Mouse (Mus musculus): Measurements from ENCODE around the gene Vcpkmt. TPM values are rescaled to one million over a fixed set of nuclear protein-coding genes. Genes with fewer than 3 reads are reported as not detected.

Vcpkmt gene
- 1 to 10 TPM; 3.9 to 4.3 TPM for polyA plus RNA-seq (2017; shearing (Covaris generic))

GRCm38 (mm10) chr12:69582613-69583269, at the start of gene Vcpkmt:
Vcpkmt (minus strand) TSS chr12:69583028.

Other genes with a start within 250 kb of the Vcpkmt start
- 100 to 1,000 TPM; 115 to 126 TPM for gene Nemf, start 225.9 kb downstream of the Vcpkmt start, polyA plus RNA-seq (2017; shearing (Covaris generic))
- 100 to 1,000 TPM; 364 to 379 TPM for gene Arf6, start 210.9 kb downstream of the Vcpkmt start, polyA plus RNA-seq (2017; shearing (Covaris generic))
- 1 to 10 TPM; 5.8 to 6.5 TPM for gene Gm9887, start 210.6 kb downstream of the Vcpkmt start, polyA plus RNA-seq (2017; shearing (Covaris generic))
- 10 to 100 TPM; 19.9 to 22.7 TPM for gene Sos2, start 98.8 kb upstream of the Vcpkmt start, polyA plus RNA-seq (2017; shearing (Covaris generic))
- 10 to 100 TPM in 1 of 2 experiments, 1 to 10 TPM in 1; 5.4 to 11.4 TPM for gene L2hgdh, start 141.8 kb upstream of the Vcpkmt start, polyA plus RNA-seq (2017; shearing (Covaris generic))
- 10 to 100 TPM; 18.8 to 24.8 TPM for gene Atp5s, start 141.9 kb upstream of the Vcpkmt start, polyA plus RNA-seq (2017; shearing (Covaris generic))
- gene Cdkl1, start 208.2 kb upstream of the Vcpkmt start, polyA plus RNA-seq (2017; shearing (Covaris generic)) = not detected

Measured in inflammation-experienced regulatory T-cells (primary cell).